Mouse (Mus musculus): Measurements from ENCODE around the gene Fau.

- 0 out of 2 replicates have a peak, but pooled peaks have one; percentile 9 for TF ChIP-seq CTCF (IDR thresholded peaks at IDR 0.05; ENCODE audit: borderline replicate concordance, control insufficient read depth, extremely low read depth, insufficient read depth, low read length, poor library complexity)
- TF ChIP-seq POLR2A (IDR thresholded peaks at IDR 0.05; ENCODE audit: control insufficient read depth, extremely low read depth, insufficient read depth, low read length, poor library complexity), result peak; percentile 81
Measured at GRCm38 (mm10) chr19:6061021-6061533, 3.4 kb downstream of the Fau start, which contains the start of gene Znhit2.

Measured in thymus, adult 2 months (tissue).